Mouse (Mus musculus) forelimb bud, embryonic 11.5 days (tissue): Measurements from ENCODE around the gene Ccdc167.

Experiments
- DNase-seq: peaks from one replicate; pipeline ENCODE4 v3.0.0-alpha.2; 2012; ENCODE audit warnings: low read depth, low spot score

The Ccdc167 gene

DNA sequence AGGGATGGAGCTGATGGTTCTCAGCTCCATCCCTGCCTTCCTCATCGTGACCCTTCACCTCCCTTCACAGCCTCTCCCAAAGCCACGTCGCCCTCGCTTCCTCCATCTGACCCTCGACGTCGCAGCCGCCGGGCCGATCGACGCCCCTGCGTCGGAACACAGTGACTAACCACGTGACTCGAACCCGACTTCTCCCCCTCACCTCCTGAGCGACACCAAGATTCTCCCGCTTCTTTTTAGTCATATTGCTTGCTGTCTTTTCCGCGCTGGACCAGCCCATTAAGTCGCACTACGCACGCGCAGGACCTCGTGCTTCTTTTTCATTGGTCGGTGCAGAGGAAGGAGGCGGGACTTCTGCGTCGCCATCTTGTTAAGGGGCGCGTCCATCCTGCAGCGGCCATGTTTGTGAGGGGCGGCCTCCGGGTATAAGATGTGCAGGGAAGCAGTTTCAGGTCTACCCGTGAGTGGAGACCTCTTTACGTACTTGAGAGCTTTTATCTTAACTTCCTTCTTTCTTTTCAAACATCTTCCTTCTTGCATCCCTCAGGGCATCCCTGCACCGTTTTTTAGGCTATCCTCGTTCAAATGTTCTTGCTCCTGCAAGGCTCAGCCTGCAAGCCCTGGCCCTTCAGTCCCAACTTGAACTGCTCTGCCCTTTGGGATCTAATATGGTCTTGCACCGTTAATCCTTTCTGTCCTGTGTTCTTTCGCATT, at the start of gene Ccdc167:
TSS of gene Ccdc167 (minus strand) at position 313 of the 714 bp plus-strand sequence.
- DNase-seq = peak; percentile 98

DNA sequence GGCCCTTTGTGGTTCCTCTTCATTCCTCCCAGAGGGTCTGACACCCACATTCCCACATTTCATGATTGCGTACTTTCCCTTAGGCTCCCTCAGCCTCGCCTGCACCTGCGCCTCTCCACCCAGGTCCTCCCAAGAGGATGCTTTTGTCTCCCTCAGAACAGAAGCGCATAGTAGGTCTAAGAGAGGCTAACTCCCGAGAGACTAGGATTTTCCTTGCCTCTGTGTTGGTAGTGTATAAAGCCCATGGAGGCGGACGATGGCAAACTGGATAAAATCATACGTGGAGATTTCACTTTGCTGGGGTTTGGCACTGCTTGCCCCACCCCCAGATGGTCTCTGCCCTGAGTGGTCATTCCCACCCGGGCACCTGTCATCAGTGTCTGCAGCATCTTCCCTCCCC, 48.5 kb upstream of the Ccdc167 start:
- DNase-seq = no peak

GRCm38 (mm10) chr17:29762551-29762950, 45.7 kb upstream of the Ccdc167 start:
- peak; percentile 63 for DNase-seq

DNA sequence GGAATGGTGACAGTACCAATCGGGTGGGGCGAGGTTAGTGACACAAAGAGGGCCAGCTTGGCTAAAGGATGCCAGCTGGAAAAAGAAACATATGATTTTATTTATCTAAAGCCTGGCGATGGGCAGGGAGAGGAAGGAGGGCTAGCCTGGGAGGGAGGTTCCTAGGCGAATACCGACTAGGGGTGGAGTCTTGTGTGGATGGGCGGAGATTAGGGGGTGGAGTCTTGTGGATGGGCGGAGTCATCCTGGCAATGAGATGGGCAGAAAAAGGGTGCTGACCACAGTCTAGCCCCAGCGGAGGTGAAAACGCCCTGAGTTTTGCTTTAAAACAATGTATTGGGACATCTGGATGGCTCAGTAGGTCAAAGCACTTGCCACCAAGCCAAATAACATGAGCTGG, 45.1 kb upstream of the Ccdc167 start:
- no peak for DNase-seq

- no peak for DNase-seq
Measured at GRCm38 (mm10) chr17:29760404-29761375, 43.8 kb upstream of the Ccdc167 start.

DNA sequence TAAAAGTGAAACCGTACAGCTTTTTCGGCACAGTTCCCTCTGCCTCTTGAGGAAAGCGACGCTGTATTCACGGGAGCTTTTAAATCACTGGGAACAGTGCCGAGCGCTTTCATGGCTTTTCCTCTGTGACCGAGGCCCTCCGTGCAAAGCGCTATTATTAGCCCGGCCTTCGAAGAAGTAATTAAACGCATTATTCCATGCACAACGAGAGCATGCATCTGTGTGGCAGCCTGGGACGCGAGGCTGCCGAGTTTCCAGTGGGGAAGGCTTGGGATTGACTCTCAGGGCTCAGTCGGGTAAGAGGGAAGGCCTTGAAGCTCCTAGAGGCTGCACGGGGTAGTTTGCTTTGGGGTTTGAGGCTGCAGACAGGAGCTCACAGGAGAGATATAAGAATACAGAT, 43.1 kb upstream of the Ccdc167 start:
- DNase-seq = no peak

DNA sequence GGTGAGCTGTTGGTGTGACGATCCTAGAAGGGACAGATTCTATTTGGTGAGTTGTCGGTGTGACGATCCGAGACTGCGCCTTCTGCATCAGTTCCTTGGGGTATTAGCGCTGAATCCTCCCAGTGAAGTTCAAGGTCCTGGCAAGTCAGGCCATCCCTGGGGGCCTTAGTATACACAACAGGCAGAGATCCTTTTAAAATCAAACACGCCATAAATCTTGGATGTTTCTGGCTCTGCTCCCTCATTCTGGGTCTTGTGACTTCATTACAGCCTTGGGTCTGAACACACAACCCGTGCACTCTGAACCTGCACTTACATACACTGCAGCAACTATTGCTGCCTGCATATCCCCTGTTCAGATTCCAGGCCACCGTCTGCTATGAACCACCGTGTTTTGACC, 39.5 kb upstream of the Ccdc167 start:
- no peak for DNase-seq

- DNase-seq = no peak
Measured at GRCm38 (mm10) chr17:29754510-29754909, 37.7 kb upstream of the Ccdc167 start.

DNA sequence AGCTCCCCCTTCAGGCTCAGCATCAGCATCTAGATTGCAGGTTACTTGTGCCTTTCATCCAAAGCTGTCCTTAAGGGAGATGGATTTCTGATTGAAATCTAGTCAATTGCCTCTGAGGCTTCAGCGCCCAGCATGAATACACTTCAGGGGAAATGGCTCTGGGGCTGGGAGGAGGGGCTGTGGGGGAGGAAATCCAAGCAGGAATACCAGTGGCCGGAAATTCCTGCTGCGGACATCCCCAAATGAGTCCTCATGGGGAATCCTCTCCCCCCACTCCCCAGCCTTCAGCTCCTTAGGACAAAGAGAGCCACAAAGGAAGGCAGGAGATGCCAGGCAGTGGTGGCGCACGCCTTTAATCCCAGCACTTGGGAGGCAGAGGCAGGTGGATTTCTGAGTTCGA, 30.6 kb upstream of the Ccdc167 start:
- no peak for DNase-seq

DNA sequence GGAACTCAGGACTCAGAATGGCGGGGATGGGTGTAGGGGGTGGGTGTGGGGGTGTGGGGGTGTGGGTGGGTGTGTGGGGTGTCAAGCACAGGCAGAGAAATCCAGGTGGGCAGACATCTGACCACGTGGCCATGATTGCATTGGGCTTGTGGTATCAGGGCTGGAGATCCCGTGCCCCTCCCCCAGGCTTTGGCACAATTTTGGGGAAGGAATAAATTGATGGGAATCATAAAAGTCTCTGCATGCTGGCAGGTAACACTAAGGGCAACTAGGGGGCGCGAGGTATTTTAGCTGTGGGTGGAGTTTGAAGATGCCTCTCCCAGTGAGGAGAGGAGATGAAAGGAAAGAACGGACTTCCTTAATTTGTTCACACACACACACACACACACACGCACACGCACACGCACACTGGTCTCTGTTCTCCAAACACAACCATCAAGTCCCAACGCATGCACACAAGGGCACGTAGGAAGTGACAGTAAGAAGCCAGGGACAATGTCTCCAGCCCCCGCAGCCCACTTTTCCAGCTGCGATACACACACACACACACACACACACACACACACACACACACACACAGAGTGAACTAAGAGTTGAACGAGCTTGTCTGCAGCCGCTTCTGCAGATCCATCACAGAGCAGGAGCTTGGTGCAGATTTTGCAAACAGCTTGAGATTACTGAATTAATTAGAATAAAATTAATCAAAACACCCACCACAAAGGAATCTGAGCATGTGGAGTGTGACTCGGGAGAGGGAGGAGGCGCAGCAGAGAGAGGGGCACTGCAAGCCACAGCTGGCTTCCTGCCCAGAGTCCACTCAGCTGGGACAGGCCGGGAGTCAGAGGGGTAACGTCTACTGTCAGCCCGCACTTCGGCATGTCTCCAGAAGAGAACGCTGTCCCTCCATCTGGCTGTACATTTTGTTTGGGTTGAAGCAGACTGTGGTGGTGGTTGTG, 21.3 kb upstream of the Ccdc167 start:
- DNase-seq = no peak

- no peak for DNase-seq
Measured at GRCm38 (mm10) chr17:29736448-29737014, 19.7 kb upstream of the Ccdc167 start.

- DNase-seq = no peak
Measured at GRCm38 (mm10) chr17:29732522-29732921, 15.7 kb upstream of the Ccdc167 start.

GRCm38 (mm10) chr17:29731953-29732325, 15.1 kb upstream of the Ccdc167 start:
- no peak for DNase-seq

GRCm38 (mm10) chr17:29731266-29731952, 14.6 kb upstream of the Ccdc167 start:
- DNase-seq = no peak

DNA sequence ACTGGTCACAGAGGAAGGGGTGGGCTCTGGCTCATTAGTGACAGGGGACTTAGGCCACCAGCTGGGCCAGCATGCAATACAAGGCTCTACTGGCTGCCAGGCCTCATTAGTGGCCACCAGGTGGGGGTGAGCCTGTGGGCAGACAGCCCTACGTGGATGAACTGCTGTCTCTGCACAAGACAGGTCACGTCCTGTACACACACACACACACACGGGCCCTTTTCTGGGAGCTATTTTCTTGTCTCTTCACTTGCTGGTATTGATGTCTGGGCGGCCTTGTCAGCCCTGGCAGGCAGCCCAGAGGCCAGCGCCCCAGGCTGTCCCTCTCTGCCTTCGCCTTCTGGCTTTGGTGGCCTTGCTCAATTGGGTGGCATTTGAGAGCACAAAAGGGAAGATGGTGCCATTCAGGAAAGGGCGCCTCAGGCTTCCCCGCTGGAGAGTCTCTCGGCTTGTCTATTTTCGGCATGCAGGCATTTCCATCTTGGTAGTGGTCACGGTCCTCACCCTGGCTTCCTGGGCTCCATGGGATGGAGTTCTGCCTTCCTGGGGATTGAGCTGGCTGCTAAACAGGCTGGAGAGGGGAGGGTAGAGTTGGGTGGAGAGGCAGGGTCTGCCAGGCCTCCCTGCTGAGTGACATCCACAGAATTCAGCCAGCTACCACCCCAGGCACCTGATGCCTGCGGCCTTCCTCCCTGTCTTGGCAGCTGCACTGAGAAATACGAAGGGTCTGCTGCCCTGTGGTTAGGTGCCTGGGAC, 13.8 kb upstream of the Ccdc167 start:
- no peak for DNase-seq

DNA sequence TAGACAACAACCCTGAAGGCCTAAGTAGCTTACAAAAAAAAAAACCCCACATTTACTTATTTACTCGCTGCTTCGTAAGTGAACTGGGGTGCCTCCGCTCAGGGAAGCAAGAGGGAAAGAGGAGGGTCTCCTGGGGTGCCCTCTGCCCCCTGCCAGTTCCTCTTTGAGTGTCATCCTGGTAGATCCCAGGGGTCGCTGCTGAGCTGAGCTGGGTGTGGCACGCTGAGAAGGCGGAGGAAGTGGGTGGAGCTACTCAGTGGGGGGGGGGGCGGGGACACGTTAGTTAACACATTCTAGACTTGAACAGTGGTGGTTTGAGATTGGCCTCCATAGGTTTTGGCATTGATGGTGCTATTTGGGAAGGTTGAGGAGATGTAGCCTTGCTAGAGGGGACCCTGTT, 11.2 kb upstream of the Ccdc167 start:
- no peak for DNase-seq

DNA sequence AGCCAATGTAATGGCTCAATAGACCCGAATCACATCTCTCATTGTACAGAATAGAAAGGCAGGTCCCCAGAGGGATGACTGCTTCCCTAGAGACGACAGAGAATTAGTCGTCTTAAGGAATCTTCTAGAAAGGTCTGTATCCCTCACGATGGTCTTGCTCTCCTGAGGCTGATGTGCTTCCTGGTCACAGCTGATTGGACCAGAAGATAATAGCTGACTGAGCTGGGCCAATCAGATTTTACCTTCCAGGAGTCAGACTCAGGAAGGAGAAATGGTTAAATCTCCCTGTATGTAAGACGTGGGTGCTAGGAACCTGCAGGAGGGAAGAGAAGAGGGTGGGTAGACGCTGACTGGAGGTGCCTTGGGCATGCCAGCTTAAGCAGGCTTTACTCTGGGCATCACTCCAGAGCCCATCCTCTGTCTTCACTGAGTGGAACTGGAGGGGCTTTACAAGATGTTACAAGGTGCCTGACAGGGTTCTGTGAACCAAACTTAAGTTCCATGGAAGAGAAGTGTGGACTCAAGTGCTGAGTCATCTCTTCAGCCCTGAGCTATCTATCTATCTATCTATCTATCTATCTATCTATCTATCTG, 8.3 kb upstream of the Ccdc167 start:
- no peak for DNase-seq

GRCm38 (mm10) chr17:29724610-29725009, 7.8 kb upstream of the Ccdc167 start:
- no peak for DNase-seq

- DNase-seq = no peak
Measured at GRCm38 (mm10) chr17:29720755-29721365, 4.0 kb upstream of the Ccdc167 start.
